Mouse (Mus musculus): ENCODE measurements around the gene Srd5a3.

DNA sequence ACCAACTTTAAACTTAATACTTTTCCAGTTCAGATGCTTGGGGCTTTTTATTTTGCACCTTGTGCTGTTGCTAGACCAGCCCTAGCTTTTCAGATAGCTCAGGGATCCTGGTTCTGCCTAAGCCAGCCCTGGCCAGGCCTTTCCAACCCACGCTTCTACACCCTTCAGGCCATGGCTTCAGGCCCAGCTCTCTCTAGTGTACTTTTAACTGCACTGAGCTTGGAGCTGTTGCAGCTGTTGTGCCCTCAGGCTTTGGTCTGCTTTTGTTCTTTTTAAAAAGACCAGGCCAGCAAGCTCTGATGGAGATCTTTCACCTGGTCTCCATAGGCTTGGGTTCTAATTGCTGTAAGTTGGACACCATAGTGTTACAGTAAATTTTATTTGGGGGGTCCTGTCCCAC lies 4.4 kb upstream of the Srd5a3 start:
- TF ChIP-seq CTCF (IDR thresholded peaks at IDR 0.05; ENCODE audit: low read depth) (no peak), EP300 (IDR thresholded peaks at IDR 0.05; ENCODE audit: low read depth) (no peak)

Data from liver, postnatal 0 days (tissue).